Mouse (Mus musculus) gastrocnemius, postnatal 4 days (tissue): ENCODE measurements around the gene Gm21887. TPM values are rescaled to one million over a fixed set of nuclear protein-coding genes. Genes with fewer than 3 reads are reported as not detected.
"Not testable (repeated sequence)": the region's sequence is repeated elsewhere in the genome, so short reads cannot be mapped to it uniquely, and the experiment has no call there.

Experiments
- DNase-seq, 2 experiments: peaks; one replicate each; pipeline ENCODE4 v3.0.0; 2021 to 2022; ENCODE audit warnings: low spot score in 2 of 2, mixed read lengths in 2 of 2
- total RNA-seq, 2 experiments: library from RNA; stranded (reverse); gene quantifications; 2 replicates each; pipeline ENCODE4 v1.2.3; 2021

Gene Gm21887
- total RNA-seq, 2 experiments from 2014 or later = 93.0 to 116 TPM

- peak; percentile 84 to 97 for DNase-seq
Observed at GRCm38 (mm10) chrX:169997456-169997853, 12.0 kb upstream of the Gm21887 start.

GRCm38 (mm10) chrX:169997854-169998456 is 11.5 kb upstream of the Gm21887 start:
- peak; percentile 100 for DNase-seq

GRCm38 (mm10) chrX:169998559-169999219 is 10.8 kb upstream of the Gm21887 start:
- not testable (repeated sequence) for DNase-seq

GRCm38 (mm10) chrX:169999226-169999883 is 10.1 kb upstream of the Gm21887 start:
- peak in 1 of 2 experiments; percentile 71 for DNase-seq

GRCm38 (mm10) chrX:169999912-170000641 is 9.4 kb upstream of the Gm21887 start:
- DNase-seq = not testable (repeated sequence)

- not testable (repeated sequence) for DNase-seq
Observed at GRCm38 (mm10) chrX:170000642-170001387, 8.6 kb upstream of the Gm21887 start.

- DNase-seq = not testable (repeated sequence)
Observed at GRCm38 (mm10) chrX:170001388-170001695, 8.1 kb upstream of the Gm21887 start.

GRCm38 (mm10) chrX:170002510-170003197 is 6.8 kb upstream of the Gm21887 start:
- peak in 1 of 2 experiments; percentile 80 for DNase-seq

- not testable (repeated sequence) for DNase-seq
Observed at GRCm38 (mm10) chrX:170003536-170003935, 5.9 kb upstream of the Gm21887 start.

GRCm38 (mm10) chrX:170004236-170004635 is 5.2 kb upstream of the Gm21887 start:
- not testable (repeated sequence) for DNase-seq

- DNase-seq = not testable (repeated sequence)
Observed at GRCm38 (mm10) chrX:170004793-170005192, 4.7 kb upstream of the Gm21887 start.

- DNase-seq = peak in 1 of 2 experiments; percentile 74
Observed at GRCm38 (mm10) chrX:170005194-170005593, 4.3 kb upstream of the Gm21887 start.

GRCm38 (mm10) chrX:170005695-170006297 is 3.7 kb upstream of the Gm21887 start:
- not testable (repeated sequence) for DNase-seq

- DNase-seq = not testable (repeated sequence)
Observed at GRCm38 (mm10) chrX:170006694-170007247, 2.7 kb upstream of the Gm21887 start.

- not testable (repeated sequence) for DNase-seq
Observed at GRCm38 (mm10) chrX:170007375-170008178, 1.9 kb upstream of the Gm21887 start.

- not testable (repeated sequence) for DNase-seq
Observed at GRCm38 (mm10) chrX:170008179-170008467, 1.3 kb upstream of the Gm21887 start.

GRCm38 (mm10) chrX:170008584-170008983 is 875 bp upstream of the Gm21887 start:
- DNase-seq = peak in 1 of 2 experiments; percentile 60

- DNase-seq = peak; percentile 100
Observed at GRCm38 (mm10) chrX:170009801-170010221, 352 bp downstream of the Gm21887 start.
